Mouse (Mus musculus): Measurements from ENCODE around the gene Ublcp1. TPM values are rescaled to one million over a fixed set of nuclear protein-coding genes. Genes with fewer than 3 reads are reported as not detected.

Gene Ublcp1
- polyA plus RNA-seq (2012; ENCODE audit: insufficient read depth, insufficient read length, missing spikeins): 24.3 and 32.0 TPM in 2 replicates

- H3K4me3 ChIP-seq (ENCODE audit: insufficient read depth, low read depth, low read length): peak within 1 kb of the TSS; percentile 97
- H3K4me1 ChIP-seq (ENCODE audit: control insufficient read depth, insufficient read depth, insufficient read length, low read length): no peaks in the 10 kb centered on the region
- peak within 1 kb of the TSS; percentile 94 for H3K27ac ChIP-seq (replicated peaks; ENCODE audit: low read depth, low read length)
Measured at GRCm38 (mm10) chr11:44470432-44471336, at the start of gene Ublcp1. Gene Ublcp1, minus strand, starts transcription at chr11:44470498.

- peak overlapping the region; percentile 98 for H3K4me3 ChIP-seq (ENCODE audit: insufficient read depth, low read depth, low read length)
- no peaks in the 10 kb centered on the region for H3K4me1 ChIP-seq (ENCODE audit: control insufficient read depth, insufficient read depth, insufficient read length, low read length)
- peak overlapping the region; percentile 57 for H3K27ac ChIP-seq (replicated peaks; ENCODE audit: low read depth, low read length)
Measured at GRCm38 (mm10) chr11:44519096-44519949, 49.0 kb upstream of the Ublcp1 start.

GRCm38 (mm10) chr11:44518281-44519095 is 48.2 kb upstream of the Ublcp1 start, which contains the start of gene Rnf145:
Gene Rnf145, plus strand, starts transcription at chr11:44518964.
- peak within 1 kb of the TSS; percentile 98 for H3K4me3 ChIP-seq (ENCODE audit: insufficient read depth, low read depth, low read length)
- no peaks in the 10 kb centered on the region for H3K4me1 ChIP-seq (ENCODE audit: control insufficient read depth, insufficient read depth, insufficient read length, low read length)
- H3K27ac ChIP-seq (replicated peaks; ENCODE audit: low read depth, low read length): peak within 1 kb of the TSS; percentile 57

GRCm38 (mm10) chr11:44517561-44518280 is 47.4 kb upstream of the Ublcp1 start:
- Histone ChIP-seq H3K4me3 (ENCODE audit: insufficient read depth, low read depth, low read length) (no peak overlapping the region), H3K27ac (replicated peaks; ENCODE audit: low read depth, low read length) (no peak overlapping the region), H3K4me1 (ENCODE audit: control insufficient read depth, insufficient read depth, insufficient read length, low read length) (no peaks in the 10 kb centered on the region)

- Histone ChIP-seq H3K4me3 (ENCODE audit: insufficient read depth, low read depth, low read length) (no peak overlapping the region), H3K27ac (replicated peaks; ENCODE audit: low read depth, low read length) (no peak overlapping the region), H3K4me1 (ENCODE audit: control insufficient read depth, insufficient read depth, insufficient read length, low read length) (no peaks in the 10 kb centered on the region)
Measured at GRCm38 (mm10) chr11:44516362-44516761, 46.1 kb upstream of the Ublcp1 start.

GRCm38 (mm10) chr11:44514666-44515065 is 44.4 kb upstream of the Ublcp1 start:
- Histone ChIP-seq H3K4me3 (ENCODE audit: insufficient read depth, low read depth, low read length) (no peak overlapping the region), H3K4me1 (ENCODE audit: control insufficient read depth, insufficient read depth, insufficient read length, low read length) (no peaks in the 10 kb centered on the region), H3K27ac (replicated peaks; ENCODE audit: low read depth, low read length) (no peak overlapping the region)

GRCm38 (mm10) chr11:44513026-44513422 is 42.7 kb upstream of the Ublcp1 start:
- H3K27ac ChIP-seq (replicated peaks; ENCODE audit: low read depth, low read length): no peak overlapping the region
- H3K4me3 ChIP-seq (ENCODE audit: insufficient read depth, low read depth, low read length): no peak overlapping the region
- no peaks in the 10 kb centered on the region for H3K4me1 ChIP-seq (ENCODE audit: control insufficient read depth, insufficient read depth, insufficient read length, low read length)

- no peak overlapping the region for H3K4me3 ChIP-seq (ENCODE audit: insufficient read depth, low read depth, low read length)
- no peak overlapping the region for H3K27ac ChIP-seq (replicated peaks; ENCODE audit: low read depth, low read length)
- H3K4me1 ChIP-seq (ENCODE audit: control insufficient read depth, insufficient read depth, insufficient read length, low read length): no peaks in the 10 kb centered on the region
Measured at GRCm38 (mm10) chr11:44512044-44513025, 42.0 kb upstream of the Ublcp1 start.

GRCm38 (mm10) chr11:44510371-44510770 is 40.1 kb upstream of the Ublcp1 start:
- H3K4me1 ChIP-seq (ENCODE audit: control insufficient read depth, insufficient read depth, insufficient read length, low read length): no peaks in the 10 kb centered on the region
- no peak overlapping the region for H3K27ac ChIP-seq (replicated peaks; ENCODE audit: low read depth, low read length)
- H3K4me3 ChIP-seq (ENCODE audit: insufficient read depth, low read depth, low read length): no peak overlapping the region

- H3K27ac ChIP-seq (replicated peaks; ENCODE audit: low read depth, low read length): no peak overlapping the region
- no peak overlapping the region for H3K4me3 ChIP-seq (ENCODE audit: insufficient read depth, low read depth, low read length)
- no peaks in the 10 kb centered on the region for H3K4me1 ChIP-seq (ENCODE audit: control insufficient read depth, insufficient read depth, insufficient read length, low read length)
Measured at GRCm38 (mm10) chr11:44509906-44510305, 39.6 kb upstream of the Ublcp1 start.

GRCm38 (mm10) chr11:44508876-44509275 is 38.6 kb upstream of the Ublcp1 start:
- H3K27ac ChIP-seq (replicated peaks; ENCODE audit: low read depth, low read length): no peak overlapping the region
- no peak overlapping the region for H3K4me3 ChIP-seq (ENCODE audit: insufficient read depth, low read depth, low read length)
- H3K4me1 ChIP-seq (ENCODE audit: control insufficient read depth, insufficient read depth, insufficient read length, low read length): no peaks in the 10 kb centered on the region

- Histone ChIP-seq H3K4me1 (ENCODE audit: control insufficient read depth, insufficient read depth, insufficient read length, low read length) (no peaks in the 10 kb centered on the region), H3K27ac (replicated peaks; ENCODE audit: low read depth, low read length) (no peak overlapping the region), H3K4me3 (ENCODE audit: insufficient read depth, low read depth, low read length) (no peak overlapping the region)
Measured at GRCm38 (mm10) chr11:44504761-44505160, 34.5 kb upstream of the Ublcp1 start.

- no peak overlapping the region for H3K27ac ChIP-seq (replicated peaks; ENCODE audit: low read depth, low read length)
- H3K4me1 ChIP-seq (ENCODE audit: control insufficient read depth, insufficient read depth, insufficient read length, low read length): no peaks in the 10 kb centered on the region
- H3K4me3 ChIP-seq (ENCODE audit: insufficient read depth, low read depth, low read length): no peak overlapping the region
Measured at GRCm38 (mm10) chr11:44504146-44504545, 33.8 kb upstream of the Ublcp1 start.
